Mouse (Mus musculus) embryonic facial prominence, embryonic 13.5 days (tissue): ENCODE results near the gene Rusc2. TPM values are rescaled to one million over a fixed set of nuclear protein-coding genes. Genes with fewer than 3 reads are reported as not detected.

Experiments used
- polyA plus RNA-seq: library from polyadenylated mRNA; unstranded; fragments of >200 nt; fragmentation: Nextera tagmentation; extraction: Ambion mirVana; gene quantifications from 2 replicates; pipeline ENCODE4 v1.2.1, GENCODE M21; 2015

Gene Rusc2
- polyA plus RNA-seq, 1 experiment from 2014 or later: 13.1 TPM

Other genes starting within 250 kb of the Rusc2 start
- 0.41 and 0.62 TPM in 2 replicates for gene Atp8b5, start 114.8 kb upstream of the Rusc2 start, polyA plus RNA-seq
- gene Fam166b, start 47.2 kb downstream of the Rusc2 start, polyA plus RNA-seq: 0.20 TPM in 1 of 2 replicates, not detected in the other
- 7.0 and 8.8 TPM in 2 replicates for gene Tesk1, start 60.0 kb downstream of the Rusc2 start, polyA plus RNA-seq
- 3.2 and 3.8 TPM in 2 replicates for gene Cd72, start 72.6 kb downstream of the Rusc2 start, polyA plus RNA-seq
- not detected in 2 replicates for gene Sit1, start 101.8 kb downstream of the Rusc2 start, polyA plus RNA-seq
- gene Ccdc107, start 110.9 kb downstream of the Rusc2 start, polyA plus RNA-seq: 66.2 and 73.4 TPM in 2 replicates
- gene Arhgef39, start 117.7 kb downstream of the Rusc2 start, polyA plus RNA-seq: 45.7 and 47.8 TPM in 2 replicates
- 0.81 and 1.5 TPM in 2 replicates for gene Car9, start 125.0 kb downstream of the Rusc2 start, polyA plus RNA-seq
- gene Tpm2, start 141.8 kb downstream of the Rusc2 start, polyA plus RNA-seq: 130 and 141 TPM in 2 replicates
- 48.9 and 54.9 TPM in 2 replicates for gene Creb3, start 180.4 kb downstream of the Rusc2 start, polyA plus RNA-seq
- 69.5 and 75.0 TPM in 2 replicates for gene Tln1, start 180.7 kb downstream of the Rusc2 start, polyA plus RNA-seq
- gene Rgp1, start 196.7 kb downstream of the Rusc2 start, polyA plus RNA-seq: 37.1 and 39.7 TPM in 2 replicates
- gene Gba2, start 196.9 kb downstream of the Rusc2 start, polyA plus RNA-seq: 22.5 and 24.2 TPM in 2 replicates
- gene Msmp, start 202.5 kb downstream of the Rusc2 start, polyA plus RNA-seq: 0.97 and 1.4 TPM in 2 replicates
- 18.2 and 19.1 TPM in 2 replicates for gene Npr2, start 250.0 kb downstream of the Rusc2 start, polyA plus RNA-seq